Mouse (Mus musculus) hindbrain, embryonic 14.5 days (tissue): ENCODE measurements at regions not wholly inside any gene's neighbourhood (a gene's known extent, or its start where the extent isn't known, plus 50 kb on each side); places are given as distances from the start of the nearest gene placed in this dataset.
A peak's percentile ranks its signal among the peaks of the same experiment; 100 is the strongest.

Experiments used
- ATAC-seq: fragments of 200-750 bp; cut with Nextera tagmentation; 2 replicates; pipeline ENCODE4 v1.8.0; 2017; ENCODE audit warnings: moderate number of reproducible peaks, mild to moderate bottlenecking, moderate TSS enrichment, moderate library complexity; ENCODE audit not compliant: low FRiP score
- DNase-seq: peaks from one replicate; pipeline ENCODE4 v3.0.0-alpha.2; 2015; ENCODE audit warnings: low spot score
- H3K27ac ChIP-seq: fragments of 300-500 bp; sonication (generic); 2 replicates; pipeline ENCODE4 v1.5.1; 2014; ENCODE audit warnings: mild to moderate bottlenecking, moderate library complexity
- H3K27me3 ChIP-seq: fragments of 300-500 bp; sonication (generic); 2 replicates; pipeline ENCODE4 v1.6.1; 2014; ENCODE audit warnings: mild to moderate bottlenecking, low read length, mixed read lengths; ENCODE audit not compliant: control insufficient read depth, insufficient read depth
- H3K36me3 ChIP-seq: fragments of 300-500 bp; sonication (generic); replicated peaks from 2 replicates; pipeline ENCODE4 v1.6.1; 2014; ENCODE audit not compliant: control insufficient read depth, insufficient read depth
- H3K4me1 ChIP-seq: fragments of 300-500 bp; sonication (generic); replicated peaks from 2 replicates; pipeline ENCODE4 v1.6.1; 2014; ENCODE audit warnings: antibody characterized with exemption, low read length, mixed read lengths; ENCODE audit not compliant: control insufficient read depth, insufficient read depth
- H3K4me2 ChIP-seq: fragments of 300-500 bp; sonication (generic); replicated peaks from 2 replicates; pipeline ENCODE4 v1.6.1; 2014; ENCODE audit warnings: mild to moderate bottlenecking, moderate library complexity
- H3K4me3 ChIP-seq: fragments of 300-500 bp; sonication (generic); replicated peaks from 2 replicates; pipeline ENCODE4 v1.5.1; 2014; ENCODE audit warnings: mild to moderate bottlenecking, low read length
- H3K9ac ChIP-seq: fragments of 300-500 bp; sonication (generic); 2 replicates; pipeline ENCODE4 v1.6.1; 2014
- H3K9me3 ChIP-seq: fragments of 300-500 bp; sonication (generic); 2 replicates; pipeline ENCODE4 v1.6.1; 2016; ENCODE audit warnings: low read length; ENCODE audit not compliant: control insufficient read depth
- WGBS: fragments of 180-500 bp; shearing (Covaris S2); extraction: QIAGEN DNeasy Blood & Tissue Kit; methylation state at CpG from one replicate; pipeline ENCODE4 v1.1.7; 2014; 5-methylcytosine and 5-hydroxymethylcytosine counted together

GRCm38 (mm10) chr11:7010858-7011257 lies 52.4 kb upstream of the Adcy1 start:
- no peak overlapping the region for H3K27ac ChIP-seq
- no peak overlapping the region for H3K4me3 ChIP-seq
- H3K4me1 ChIP-seq: no peaks in the 10 kb centered on the region
- WGBS: 77% methylated on average over 3 of the region's 3 CpGs
- no peak overlapping the region for H3K9ac ChIP-seq
- no peaks in the 10 kb centered on the region for H3K27me3 ChIP-seq
- no peak overlapping the region for H3K4me2 ChIP-seq
- no peaks in the 10 kb centered on the region for H3K36me3 ChIP-seq
- ATAC-seq: no peak
- no peak for DNase-seq
- H3K9me3 ChIP-seq: no peaks in the 10 kb centered on the region

GRCm38 (mm10) chr11:6999329-6999728 lies 64.0 kb upstream of the Adcy1 start:
- ATAC-seq: no peak

GRCm38 (mm10) chr11:6998810-6999209 lies 64.5 kb upstream of the Adcy1 start:
- Histone ChIP-seq H3K9me3 (no peaks in the 10 kb centered on the region), H3K9ac (no peak overlapping the region), H3K27me3 (no peaks in the 10 kb centered on the region), H3K4me3 (no peak overlapping the region), H3K27ac (no peak overlapping the region), H3K4me1 (no peaks in the 10 kb centered on the region), H3K36me3 (no peaks in the 10 kb centered on the region), H3K4me2 (no peak overlapping the region)
- WGBS: 76% methylated on average over 1 of the region's 1 CpGs
- no peak for ATAC-seq
- DNase-seq: no peak

More at GRCm38 (mm10) chr11:6999329-6999728, 64.0 kb upstream of the Adcy1 start:
- Histone ChIP-seq H3K27me3 (no peaks in the 10 kb centered on the region), H3K4me1 (no peaks in the 10 kb centered on the region), H3K4me2 (no peak overlapping the region), H3K36me3 (no peaks in the 10 kb centered on the region), H3K9me3 (no peaks in the 10 kb centered on the region), H3K27ac (no peak overlapping the region), H3K9ac (no peak overlapping the region), H3K4me3 (no peak overlapping the region)
- no peak for DNase-seq

GRCm38 (mm10) chr11:6997508-6997907 lies 65.8 kb upstream of the Adcy1 start:
- Histone ChIP-seq H3K27me3 (no peaks in the 10 kb centered on the region), H3K4me1 (no peaks in the 10 kb centered on the region), H3K4me3 (no peak overlapping the region), H3K9ac (no peak overlapping the region), H3K27ac (no peak overlapping the region), H3K36me3 (no peaks in the 10 kb centered on the region), H3K4me2 (no peak overlapping the region), H3K9me3 (no peaks in the 10 kb centered on the region)
- ATAC-seq: no peak
- DNase-seq: no peak
- 88% methylated on average over 6 of the region's 6 CpGs for WGBS

- no peaks in the 10 kb centered on the region for H3K27me3 ChIP-seq
- H3K4me3 ChIP-seq: no peak overlapping the region
- 95% methylated on average over 2 of the region's 2 CpGs for WGBS
- H3K4me2 ChIP-seq: no peak overlapping the region
- H3K9ac ChIP-seq: no peak overlapping the region
- H3K27ac ChIP-seq: no peak overlapping the region
- 0 out of 2 replicates have a peak, but pooled peaks cover 7% of the 10 kb centered on the region for H3K4me1 ChIP-seq
- ATAC-seq: no peak
- H3K9me3 ChIP-seq: no peaks in the 10 kb centered on the region
- H3K36me3 ChIP-seq: no peaks in the 10 kb centered on the region
- no peak for DNase-seq
These were observed 69.6 kb upstream of the Adcy1 start for GRCm38 (mm10) chr11:6993731-6994130.

- H3K4me1 ChIP-seq: 0 out of 2 replicates have a peak, but pooled peaks cover 8% of the 10 kb centered on the region
- H3K27me3 ChIP-seq: no peaks in the 10 kb centered on the region
- no peak overlapping the region for H3K27ac ChIP-seq
- H3K9ac ChIP-seq: no peak overlapping the region
- no peaks in the 10 kb centered on the region for H3K36me3 ChIP-seq
- DNase-seq (no peak), ATAC-seq (no peak)
- no peak overlapping the region for H3K4me3 ChIP-seq
- no peak overlapping the region for H3K4me2 ChIP-seq
- no peaks in the 10 kb centered on the region for H3K9me3 ChIP-seq
- 89% methylated on average over 5 of the region's 5 CpGs for WGBS
These were observed 71.7 kb upstream of the Adcy1 start for GRCm38 (mm10) chr11:6991626-6992025.

- WGBS: 78% methylated on average over 3 of the region's 3 CpGs
- no peak overlapping the region for H3K9ac ChIP-seq
- 0 out of 2 replicates have a peak, but pooled peaks cover 8% of the 10 kb centered on the region for H3K4me1 ChIP-seq
These were observed 72.6 kb upstream of the Adcy1 start for GRCm38 (mm10) chr11:6990711-6991110.

GRCm38 (mm10) chr11:6988884-6989824 lies 74.1 kb upstream of the Adcy1 start:
- Histone ChIP-seq H3K36me3 (no peaks in the 10 kb centered on the region), H3K9ac (no peak overlapping the region), H3K9me3 (no peaks in the 10 kb centered on the region), H3K27ac (peak overlapping the region; percentile 9; the same call in 1 of the 2 replicates), H3K4me2 (no peak overlapping the region), H3K4me1 (0 out of 2 replicates have a peak, but pooled peaks cover 8% of the 10 kb centered on the region), H3K4me3 (no peak overlapping the region), H3K27me3 (no peaks in the 10 kb centered on the region)
- 53% methylated on average over 8 of the region's 8 CpGs for WGBS
- DNase-seq (no peak), ATAC-seq (no peak)

More at GRCm38 (mm10) chr11:6990711-6991110, 72.6 kb upstream of the Adcy1 start:
- H3K9me3 ChIP-seq: no peaks in the 10 kb centered on the region
- H3K27me3 ChIP-seq: no peaks in the 10 kb centered on the region
- H3K4me3 ChIP-seq: no peak overlapping the region
- no peak overlapping the region for H3K4me2 ChIP-seq
- no peaks in the 10 kb centered on the region for H3K36me3 ChIP-seq
- ATAC-seq (no peak), DNase-seq (no peak)
- no peak overlapping the region for H3K27ac ChIP-seq

GRCm38 (mm10) chr11:6987995-6988394 lies 75.3 kb upstream of the Adcy1 start:
- 49% methylated on average over 2 of the region's 2 CpGs for WGBS
- H3K36me3 ChIP-seq: no peaks in the 10 kb centered on the region

More at GRCm38 (mm10) chr11:6987995-6988394, 75.3 kb upstream of the Adcy1 start:
- Histone ChIP-seq H3K9ac (no peak overlapping the region), H3K27me3 (no peaks in the 10 kb centered on the region), H3K4me1 (0 out of 2 replicates have a peak, but pooled peaks cover 8% of the 10 kb centered on the region), H3K27ac (no peak overlapping the region), H3K4me2 (no peak overlapping the region), H3K9me3 (no peaks in the 10 kb centered on the region), H3K4me3 (no peak overlapping the region)
- no peak for ATAC-seq
- DNase-seq: no peak
